Mouse (Mus musculus) megakaryocyte, embryonic 14.5 days (primary cell): Measurements from ENCODE around the gene Gm49450.

Source experiments
- FLI1 ChIP-seq: IDR thresholded peaks from 2 replicates; pipeline ENCODE4 v1.6.1; 2012; ENCODE audit warnings: low read length, inconsistent platforms, mixed read lengths
- GATA1 ChIP-seq: IDR thresholded peaks from 3 replicates; pipeline ENCODE4 v1.6.1; 2012; ENCODE audit warnings: mixed read lengths, low read length, inconsistent platforms, borderline replicate concordance

GRCm38 (mm10) chr15:98988787-98989186, 35.4 kb upstream of the Gm49450 start:
- no peak for TF ChIP-seq GATA1
- TF ChIP-seq FLI1, result no peak
